Mouse (Mus musculus) kidney, embryonic 16.5 days (tissue): ENCODE measurements around the gene Rbm48. TPM values are rescaled to one million over a fixed set of nuclear protein-coding genes. Genes with fewer than 3 reads are reported as not detected.
A peak's percentile ranks its signal among the peaks of the same experiment; 100 is the strongest.
"Not testable (repeated sequence)": the region's sequence is repeated elsewhere in the genome, so short reads cannot be mapped to it uniquely, and the experiment has no call there.

Experiments used
- ATAC-seq: fragments of 200-750 bp; cut with Nextera tagmentation; 2 replicates; pipeline ENCODE4 v1.8.0; 2017; ENCODE audit warnings: moderate TSS enrichment; ENCODE audit not compliant: low FRiP score, low TSS enrichment
- H3K27ac ChIP-seq: fragments of 300-500 bp; sonication (generic); 2 replicates; pipeline ENCODE4 v1.5.1; 2014; ENCODE audit warnings: low read length
- H3K27me3 ChIP-seq: fragments of 300-500 bp; sonication (generic); 2 replicates; pipeline ENCODE4 v1.6.1; 2014; ENCODE audit warnings: low read length, control low read depth, mixed read lengths; ENCODE audit not compliant: insufficient read depth
- H3K36me3 ChIP-seq: fragments of 300-500 bp; sonication (generic); 2 replicates; pipeline ENCODE4 v1.6.1; 2014; ENCODE audit warnings: low read length, control low read depth, mixed read lengths; ENCODE audit not compliant: insufficient read depth
- H3K4me1 ChIP-seq: fragments of 300-500 bp; sonication (generic); 2 replicates; pipeline ENCODE4 v1.6.1; 2014; ENCODE audit warnings: low read length, control low read depth, mixed read lengths; ENCODE audit not compliant: insufficient read depth
- H3K4me2 ChIP-seq: fragments of 300-500 bp; sonication (generic); replicated peaks from 2 replicates; pipeline ENCODE4 v1.6.1; 2014; ENCODE audit warnings: low read depth, low read length
- H3K4me3 ChIP-seq: fragments of 300-500 bp; sonication (generic); 2 replicates; pipeline ENCODE4 v1.5.1; 2014; ENCODE audit warnings: mild to moderate bottlenecking, low read length
- H3K9ac ChIP-seq: fragments of 300-500 bp; sonication (generic); replicated peaks from 2 replicates; pipeline ENCODE4 v1.6.1; 2014; ENCODE audit warnings: low read length
- H3K9me3 ChIP-seq: fragments of 300-500 bp; sonication (generic); 2 replicates; pipeline ENCODE4 v1.6.1; 2016; ENCODE audit warnings: low read length, control low read depth
- WGBS: fragments of 180-500 bp; shearing (Covaris S2); extraction: QIAGEN DNeasy Blood & Tissue Kit; methylation state at CpG from one replicate; pipeline ENCODE4 v1.1.7; 2014; 5-methylcytosine and 5-hydroxymethylcytosine counted together
- polyA plus RNA-seq: library from polyadenylated mRNA; unstranded; fragments of >200 nt; fragmentation: Nextera tagmentation; extraction: Ambion mirVana; gene quantifications from 2 replicates; pipeline ENCODE4 v1.2.1, GENCODE M21; 2015

The Rbm48 gene
- polyA plus RNA-seq, 1 experiment from 2014 or later, result 14.9 TPM

DNA sequence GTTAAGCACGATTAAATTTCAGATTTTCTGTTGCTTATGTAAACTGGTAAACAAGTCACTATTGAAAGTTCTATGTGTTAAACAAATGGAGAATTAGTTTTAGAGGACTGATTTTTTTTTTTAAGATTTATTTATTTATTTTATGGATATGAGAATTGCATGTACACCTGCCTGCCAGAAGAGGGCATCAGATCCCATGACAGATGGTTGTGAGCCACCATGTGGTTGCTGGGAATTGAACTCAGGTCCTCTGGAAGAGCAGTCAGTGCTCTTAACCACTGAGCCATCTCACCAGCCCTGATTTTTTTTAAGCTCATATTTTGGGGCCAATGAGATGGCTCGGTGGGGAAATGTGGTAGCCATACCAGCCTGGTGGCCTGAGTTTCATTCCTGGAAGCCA is 15.4 kb upstream of the Rbm48 start:
- not testable (repeated sequence) for H3K27me3 ChIP-seq, H3K4me3 ChIP-seq, ATAC-seq, H3K4me1 ChIP-seq, H3K9me3 ChIP-seq, H3K27ac ChIP-seq, H3K4me2 ChIP-seq, H3K9ac ChIP-seq
- 93% methylated on average over 2 of the region's 2 CpGs for WGBS
- peaks cover 39% of the 10 kb centered on the region for H3K36me3 ChIP-seq

DNA sequence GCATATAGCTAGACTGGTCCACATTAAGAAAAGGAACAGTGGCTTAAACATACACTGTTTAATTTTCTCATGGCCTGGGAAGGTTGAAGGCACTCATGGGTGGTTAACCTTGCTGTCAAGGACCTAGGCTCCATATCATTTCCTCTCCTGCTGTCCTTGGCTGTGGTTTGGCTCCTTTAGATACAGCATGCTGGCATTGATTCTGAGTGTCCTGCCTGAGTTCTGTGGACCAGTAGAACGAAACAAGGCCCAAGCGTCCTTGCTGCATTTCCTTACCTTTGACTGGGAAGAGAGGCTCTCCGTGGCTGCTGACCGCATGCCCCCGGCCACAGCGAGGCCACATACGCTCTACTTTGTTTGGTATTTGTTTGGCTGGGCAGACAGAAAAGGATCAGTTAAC is 12.9 kb upstream of the Rbm48 start:
- Histone ChIP-seq H3K4me2 (no peak overlapping the region), H3K4me3 (no peak overlapping the region), H3K36me3 (peaks cover 44% of the 10 kb centered on the region), H3K4me1 (no peaks in the 10 kb centered on the region), H3K9me3 (no peaks in the 10 kb centered on the region), H3K9ac (no peak overlapping the region), H3K27me3 (no peaks in the 10 kb centered on the region), H3K27ac (no peak overlapping the region)
- ATAC-seq, result no peak
- 95% methylated on average over 7 of the region's 7 CpGs for WGBS

DNA sequence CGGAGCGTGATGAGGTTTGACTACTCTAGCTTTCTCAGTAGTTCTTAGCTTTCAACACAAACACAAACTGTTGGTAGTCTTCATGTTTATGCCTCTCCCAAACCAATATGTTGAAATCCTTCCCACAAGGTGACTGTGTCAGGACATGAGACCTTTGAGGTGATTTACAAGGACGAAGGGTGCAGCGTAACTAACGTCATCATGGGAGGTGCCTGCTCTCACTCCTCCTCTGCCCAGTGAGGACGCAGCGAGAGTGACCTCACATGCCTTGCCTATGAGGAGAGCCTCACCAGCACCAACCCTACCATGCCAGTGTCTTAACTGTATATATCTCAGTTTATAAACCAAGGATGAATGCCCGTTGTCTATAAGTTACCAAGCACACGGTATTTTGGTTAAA is 10.7 kb upstream of the Rbm48 start:
- Histone ChIP-seq H3K36me3 (peaks cover 39% of the 10 kb centered on the region), H3K9me3 (no peaks in the 10 kb centered on the region), H3K4me2 (no peak overlapping the region), H3K9ac (no peak overlapping the region), H3K27ac (no peak overlapping the region), H3K27me3 (no peaks in the 10 kb centered on the region), H3K4me3 (no peak overlapping the region), H3K4me1 (no peaks in the 10 kb centered on the region)
- 90% methylated on average over 9 of the region's 9 CpGs for WGBS
- no peak for ATAC-seq

DNA sequence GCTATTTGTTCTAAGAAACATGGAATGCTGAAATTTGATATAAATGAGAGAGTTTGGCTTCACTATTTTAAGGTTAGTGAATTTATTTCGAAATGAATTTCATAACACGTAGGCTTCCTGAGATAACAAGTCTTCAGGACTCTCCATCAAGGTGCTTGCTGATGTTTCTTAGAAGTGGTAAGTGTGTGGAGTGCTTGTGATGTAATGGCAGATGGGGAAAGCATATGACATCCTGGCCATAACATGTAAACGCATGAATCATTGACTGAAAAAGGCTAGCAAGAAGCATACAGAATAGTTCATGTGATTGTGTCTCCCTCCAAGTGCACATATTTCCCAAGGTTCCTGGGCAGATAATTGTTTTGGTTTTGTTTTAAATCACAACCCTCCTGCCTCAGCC is 4.4 kb upstream of the Rbm48 start:
- H3K4me1 ChIP-seq, result peaks cover 5% of the 10 kb centered on the region
- H3K9me3 ChIP-seq, result no peaks in the 10 kb centered on the region
- H3K36me3 ChIP-seq, result peaks cover 9% of the 10 kb centered on the region
- no peak overlapping the region for H3K4me3 ChIP-seq
- WGBS, result 90% methylated on average over 3 of the region's 3 CpGs
- no peak overlapping the region for H3K27ac ChIP-seq
- ATAC-seq, result no peak
- H3K27me3 ChIP-seq, result no peaks in the 10 kb centered on the region
- H3K4me2 ChIP-seq, result no peak overlapping the region
- H3K9ac ChIP-seq, result no peak overlapping the region

DNA sequence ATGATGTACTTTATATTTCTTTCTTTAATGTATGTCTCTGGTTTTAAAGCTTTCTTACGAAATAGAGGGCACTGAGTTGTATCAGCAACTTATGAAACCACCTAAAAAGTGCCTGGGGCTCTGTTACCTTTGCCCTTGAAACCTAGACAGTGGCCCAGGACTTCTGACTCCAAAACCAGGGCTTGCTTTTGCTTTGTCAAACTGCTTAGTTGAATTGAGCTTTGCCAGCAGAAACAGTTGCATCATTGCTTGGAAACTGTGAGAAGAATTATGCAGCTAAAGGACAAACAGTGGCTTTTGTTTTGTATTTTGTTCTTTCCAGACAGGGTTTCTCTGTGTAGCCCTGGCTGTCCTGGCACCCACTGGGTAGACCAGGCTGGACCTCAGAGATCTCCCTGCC is 3.9 kb upstream of the Rbm48 start:
- Histone ChIP-seq H3K9me3 (no peaks in the 10 kb centered on the region), H3K27me3 (no peaks in the 10 kb centered on the region), H3K4me3 (no peak overlapping the region), H3K4me2 (no peak overlapping the region), H3K27ac (no peak overlapping the region), H3K9ac (no peak overlapping the region), H3K4me1 (peaks cover 7% of the 10 kb centered on the region), H3K36me3 (peaks cover 4% of the 10 kb centered on the region; the same call in 1 of the 2 replicates)
- WGBS, result 83% methylated on average over 1 of the region's 1 CpGs
- ATAC-seq, result no peak

DNA sequence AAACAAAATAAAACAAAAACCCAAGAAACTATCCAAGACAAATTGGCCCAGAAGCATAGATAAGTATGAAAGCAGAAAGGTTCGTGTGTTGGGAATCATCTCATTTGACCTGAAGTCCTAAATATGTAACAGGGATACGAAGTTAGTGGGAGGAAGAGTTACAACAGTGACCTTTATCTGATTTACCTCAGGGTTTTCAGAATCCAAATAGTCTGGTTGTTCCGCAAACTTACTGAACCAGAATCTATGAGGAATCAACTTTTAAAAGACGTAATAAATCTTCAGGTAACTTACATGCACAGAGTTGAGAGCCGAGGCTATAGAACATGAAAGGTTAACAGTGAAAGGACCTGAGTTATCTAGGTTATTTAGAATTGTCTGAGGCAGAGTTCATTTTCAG is 2.4 kb upstream of the Rbm48 start:
- Histone ChIP-seq H3K4me1 (peaks cover 15% of the 10 kb centered on the region), H3K4me3 (no peak overlapping the region), H3K27me3 (no peaks in the 10 kb centered on the region), H3K36me3 (no peaks in the 10 kb centered on the region), H3K27ac (no peak overlapping the region), H3K4me2 (no peak overlapping the region), H3K9ac (no peak overlapping the region), H3K9me3 (no peaks in the 10 kb centered on the region)
- no peak for ATAC-seq
- 83% methylated on average over 5 of the region's 5 CpGs for WGBS

DNA sequence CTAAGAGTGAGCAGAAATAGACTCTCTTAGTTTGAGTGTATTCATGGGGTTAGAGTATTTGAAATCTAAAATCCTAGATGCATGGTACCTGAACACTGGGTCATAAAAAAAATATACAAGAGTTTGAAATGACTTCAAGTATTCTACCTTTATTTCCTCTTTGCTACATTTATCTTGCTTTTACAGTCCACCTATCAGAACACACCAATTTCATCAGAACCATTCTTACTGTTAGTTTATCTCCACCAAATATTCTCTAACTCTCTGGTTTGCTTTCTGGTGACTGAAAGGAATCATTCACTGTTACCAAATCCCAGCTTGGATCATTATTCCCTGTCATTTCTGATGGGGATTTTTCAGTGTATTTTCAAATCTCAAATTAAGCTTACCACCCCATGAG is 786 bp upstream of the Rbm48 start:
- ATAC-seq, result no peak
- Histone ChIP-seq H3K27me3 (no peaks in the 10 kb centered on the region), H3K27ac (no peak overlapping the region), H3K9ac (peak overlapping the region; percentile 76; the same call in 1 of the 2 replicates), H3K36me3 (0 out of 2 replicates have a peak, but pooled peaks cover 5% of the 10 kb centered on the region), H3K9me3 (no peaks in the 10 kb centered on the region), H3K4me3 (peak overlapping the region; percentile 87), H3K4me2 (peak overlapping the region; percentile 76), H3K4me1 (peaks cover 15% of the 10 kb centered on the region)

DNA sequence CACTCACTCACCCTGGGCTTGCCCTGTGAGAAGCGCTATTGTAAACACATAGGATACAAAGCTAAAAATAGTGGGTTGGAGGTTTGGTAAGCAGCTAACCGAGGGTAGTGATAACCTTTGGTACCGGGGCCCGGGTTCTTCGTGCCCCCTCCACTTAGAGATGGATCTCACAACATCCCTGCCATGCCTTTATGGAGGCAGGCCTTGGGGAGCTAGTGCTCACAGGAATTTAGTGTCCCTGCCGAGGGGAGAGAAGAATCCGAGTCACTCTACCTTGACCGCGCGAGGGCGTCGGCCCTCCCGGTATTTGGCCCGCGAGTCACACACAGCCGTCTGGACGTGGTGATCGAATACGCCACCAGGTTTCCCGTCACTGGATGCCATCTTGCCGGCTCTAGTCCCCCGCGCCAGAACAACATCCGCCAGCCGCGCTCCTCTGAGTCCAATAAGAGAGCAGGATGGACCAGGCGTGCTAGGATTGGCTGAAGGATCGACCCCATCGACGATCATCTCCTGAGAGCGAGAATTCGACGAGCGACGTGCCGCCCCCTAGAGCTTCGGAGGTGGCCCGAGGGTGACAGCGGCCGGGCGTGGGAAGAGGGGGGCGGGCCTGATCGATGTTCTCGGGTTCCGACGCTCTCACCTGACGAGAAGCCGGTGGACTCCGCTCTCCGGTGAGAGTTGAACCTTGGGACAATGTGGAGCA is 539 bp downstream of the Rbm48 start, which contains the start of gene Pex1:
TSS of gene Pex1 (plus strand) at position 374 of the 706 bp plus-strand sequence.
- peak; percentile 98 for ATAC-seq
- Histone ChIP-seq H3K36me3 (peaks cover 12% of the 10 kb centered on the region; the same call in 1 of the 2 replicates), H3K27me3 (no peaks in the 10 kb centered on the region), H3K9ac (peak within 1 kb of the TSS; percentile 76), H3K9me3 (no peaks in the 10 kb centered on the region), H3K27ac (peak within 1 kb of the TSS; percentile 78), H3K4me3 (peak within 1 kb of the TSS; percentile 87), H3K4me2 (peak within 1 kb of the TSS; percentile 76), H3K4me1 (peaks cover 15% of the 10 kb centered on the region)
- under 1% methylated on average over 50 of the region's 50 CpGs for WGBS

DNA sequence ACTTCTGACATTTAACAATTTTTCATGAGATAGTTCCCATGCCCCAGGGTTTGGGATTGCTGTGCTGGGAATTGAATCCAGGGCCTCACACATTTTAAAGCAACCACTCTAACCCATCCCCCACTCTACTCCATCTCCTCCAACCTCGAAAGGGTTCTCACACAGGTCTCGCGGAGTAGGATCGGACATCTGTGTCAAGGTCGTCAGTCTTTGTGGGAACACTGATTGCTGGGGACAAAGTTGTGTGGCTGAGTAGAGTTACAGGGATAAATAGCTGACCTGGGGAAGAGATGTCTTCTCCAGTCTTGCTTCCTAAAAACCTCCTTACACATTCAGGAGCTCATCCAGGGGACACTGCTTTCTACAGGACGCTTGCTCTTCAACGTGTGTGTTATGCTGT is 17.3 kb downstream of the Rbm48 start:
- no peak overlapping the region for H3K27ac ChIP-seq
- peaks cover 76% of the 10 kb centered on the region for H3K36me3 ChIP-seq
- H3K9me3 ChIP-seq, result peaks cover 4% of the 10 kb centered on the region; the same call in 1 of the 2 replicates
- no peaks in the 10 kb centered on the region for H3K4me1 ChIP-seq
- 94% methylated on average over 7 of the region's 7 CpGs for WGBS
- no peak for ATAC-seq
- no peak overlapping the region for H3K9ac ChIP-seq
- no peak overlapping the region for H3K4me3 ChIP-seq
- H3K27me3 ChIP-seq, result no peaks in the 10 kb centered on the region
- no peak overlapping the region for H3K4me2 ChIP-seq

DNA sequence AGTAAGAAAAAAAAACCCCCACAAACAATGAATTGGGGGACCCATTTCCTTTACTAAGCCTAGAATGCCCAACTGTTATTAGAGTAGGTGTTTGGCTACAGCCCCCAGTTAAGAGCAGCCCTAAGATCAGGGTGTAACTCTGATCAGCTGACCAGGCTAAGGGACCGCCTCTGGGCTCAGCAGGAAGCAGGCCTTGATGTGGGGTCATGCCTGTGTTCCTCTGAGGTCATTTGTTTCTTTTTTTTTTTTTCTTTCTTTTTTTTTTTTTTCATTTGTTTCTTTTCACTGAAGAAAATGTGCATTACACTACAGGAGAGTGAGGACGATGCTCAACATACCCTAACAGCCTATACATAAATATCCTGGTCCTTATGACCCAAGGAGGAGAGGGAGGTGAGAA is 18.4 kb downstream of the Rbm48 start:
- 88% methylated on average over 2 of the region's 2 CpGs for WGBS
- no peak for ATAC-seq
- Histone ChIP-seq H3K9ac (no peak overlapping the region), H3K36me3 (peaks cover 77% of the 10 kb centered on the region), H3K4me2 (no peak overlapping the region), H3K4me1 (no peaks in the 10 kb centered on the region), H3K27me3 (no peaks in the 10 kb centered on the region), H3K4me3 (no peak overlapping the region), H3K27ac (no peak overlapping the region), H3K9me3 (peaks cover 4% of the 10 kb centered on the region; the same call in 1 of the 2 replicates)
